Mouse (Mus musculus) midbrain, embryonic 11.5 days (tissue): ENCODE measurements at regions not wholly inside any gene's neighbourhood (a gene's known extent, or its start where the extent isn't known, plus 50 kb on each side); places are given as distances from the start of the nearest gene placed in this dataset. TPM values are rescaled to one million over a fixed set of nuclear protein-coding genes. Genes with fewer than 3 reads are reported as not detected.
A peak's percentile ranks its signal among the peaks of the same experiment; 100 is the strongest.

Experiments
- ATAC-seq: fragments of 200-750 bp; cut with Nextera tagmentation; 2 replicates; pipeline ENCODE4 v1.8.0; 2017; ENCODE audit warnings: moderate TSS enrichment, moderate library complexity; ENCODE audit not compliant: low FRiP score
- DNase-seq: peaks from one replicate; pipeline ENCODE4 v3.0.0; 2015; ENCODE audit warnings: low spot score; ENCODE audit errors: missing footprints
- H3K27ac ChIP-seq: fragments of 300-500 bp; sonication (generic); 2 replicates; pipeline ENCODE4 v1.5.1; 2014; ENCODE audit warnings: low read depth, low read length
- H3K27me3 ChIP-seq: fragments of 300-500 bp; sonication (generic); 2 replicates; pipeline ENCODE4 v1.6.1; 2014; ENCODE audit warnings: mild to moderate bottlenecking, low read length, moderate library complexity, mixed read lengths; ENCODE audit not compliant: control insufficient read depth, insufficient read depth
- H3K36me3 ChIP-seq: fragments of 300-500 bp; sonication (generic); 2 replicates; pipeline ENCODE4 v1.6.1; 2014; ENCODE audit warnings: mild to moderate bottlenecking, low read length, moderate library complexity, mixed read lengths; ENCODE audit not compliant: control insufficient read depth, insufficient read depth
- H3K4me1 ChIP-seq: fragments of 300-500 bp; sonication (generic); 2 replicates; pipeline ENCODE4 v1.6.1; 2014; ENCODE audit warnings: low read length; ENCODE audit not compliant: control insufficient read depth, insufficient read depth
- H3K4me2 ChIP-seq: fragments of 300-500 bp; sonication (generic); 2 replicates; pipeline ENCODE4 v1.6.1; 2014; ENCODE audit warnings: mild to moderate bottlenecking, moderate library complexity
- H3K4me3 ChIP-seq: fragments of 300-500 bp; sonication (generic); 2 replicates; pipeline ENCODE4 v1.5.1; 2014; ENCODE audit warnings: low read depth, low read length
- H3K9ac ChIP-seq: fragments of 300-500 bp; sonication (generic); 2 replicates; pipeline ENCODE4 v1.6.1; 2014; ENCODE audit warnings: low read length
- H3K9me3 ChIP-seq: fragments of 300-500 bp; sonication (generic); 2 replicates; pipeline ENCODE4 v1.6.1; 2016; ENCODE audit warnings: low read length; ENCODE audit not compliant: control insufficient read depth
- WGBS: fragments of 180-500 bp; shearing (Covaris S2); extraction: QIAGEN DNeasy Blood & Tissue Kit; methylation state at CpG from one replicate; pipeline ENCODE4 v1.1.7; 2014; 5-methylcytosine and 5-hydroxymethylcytosine counted together
- microRNA-seq: library from miRNA; unstranded; fragments of <30 nt; microRNA quantifications from one replicate; pipeline ENCODE4, GENCODE M21; 2017

DNA sequence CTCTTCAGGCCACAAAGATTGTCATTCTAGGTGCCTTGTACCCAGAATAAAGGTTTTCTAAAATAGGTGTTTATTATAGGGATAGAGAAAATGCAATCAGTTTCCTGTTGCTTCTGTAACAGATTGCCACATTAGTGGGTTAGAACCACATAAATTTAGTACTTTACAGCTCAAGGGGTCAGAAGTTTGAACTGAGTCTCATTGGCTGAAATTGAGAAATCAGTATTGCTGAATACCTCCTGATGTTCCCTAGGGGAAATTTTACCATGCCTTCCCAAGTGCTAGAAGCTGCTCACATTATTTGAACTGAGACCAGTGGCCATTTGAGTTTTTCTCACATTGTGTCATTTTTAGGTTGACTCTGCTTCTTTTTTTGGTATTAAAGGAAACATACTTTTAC lies 160.2 kb downstream of the Calcrl start:
- Histone ChIP-seq H3K9me3 (no peaks in the 10 kb centered on the region), H3K27ac (no peak overlapping the region), H3K4me3 (no peak overlapping the region), H3K4me2 (no peak overlapping the region), H3K9ac (no peak overlapping the region), H3K4me1 (no peaks in the 10 kb centered on the region), H3K27me3 (no peaks in the 10 kb centered on the region), H3K36me3 (no peaks in the 10 kb centered on the region)
- DNase-seq = no peak
- no peak for ATAC-seq

- H3K27ac ChIP-seq = no peak overlapping the region
- no peak overlapping the region for H3K4me3 ChIP-seq
- ATAC-seq (peak; percentile 40; the same call in 1 of the 2 replicates), DNase-seq (no peak)
- H3K9ac ChIP-seq = no peak overlapping the region
- no peaks in the 10 kb centered on the region for H3K36me3 ChIP-seq
- no peak overlapping the region for H3K4me2 ChIP-seq
- no peaks in the 10 kb centered on the region for H3K27me3 ChIP-seq
- H3K9me3 ChIP-seq = no peaks in the 10 kb centered on the region
- WGBS = 69% methylated on average over 4 of the region's 4 CpGs
- H3K4me1 ChIP-seq = no peaks in the 10 kb centered on the region
These were observed 159.1 kb downstream of the Calcrl start for GRCm38 (mm10) chr2:84266158-84266557.

DNA sequence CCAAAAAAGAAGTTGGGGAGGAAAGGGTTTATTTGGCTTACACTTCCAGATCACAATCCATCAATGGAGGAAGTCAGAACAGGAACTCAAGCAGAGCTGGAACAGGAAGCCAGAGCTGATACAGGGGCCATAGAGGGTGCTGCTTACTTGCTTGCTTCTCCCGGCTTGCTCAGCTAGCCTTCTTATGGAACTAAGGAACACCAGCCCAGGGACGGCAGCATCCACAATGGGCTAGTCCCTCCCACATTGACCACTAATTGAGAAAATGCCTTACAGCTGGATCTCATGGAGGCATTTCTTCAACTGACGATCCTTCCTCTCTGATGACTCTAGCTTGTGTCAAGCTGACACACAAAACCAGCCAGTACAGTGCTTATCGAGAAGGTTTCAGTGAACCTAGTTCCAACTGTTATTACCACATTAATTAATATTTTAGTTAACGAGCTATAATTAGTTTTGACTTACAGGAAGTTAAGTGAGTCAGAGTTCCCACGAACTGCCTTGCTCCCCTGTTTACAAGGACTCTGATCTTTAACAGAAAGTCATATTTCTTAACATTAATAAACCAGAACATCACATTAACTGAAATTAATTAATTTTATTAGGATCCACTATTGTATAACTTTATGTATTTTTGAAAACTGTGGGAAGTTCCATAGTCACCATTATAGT lies 158.2 kb downstream of the Calcrl start:
- Histone ChIP-seq H3K4me1 (no peaks in the 10 kb centered on the region), H3K27ac (no peak overlapping the region), H3K9me3 (no peaks in the 10 kb centered on the region), H3K4me2 (no peak overlapping the region), H3K36me3 (no peaks in the 10 kb centered on the region), H3K27me3 (no peaks in the 10 kb centered on the region), H3K4me3 (no peak overlapping the region), H3K9ac (no peak overlapping the region)
- ATAC-seq = no peak
- DNase-seq = no peak
- 67% methylated on average over 6 of the region's 6 CpGs for WGBS

DNA sequence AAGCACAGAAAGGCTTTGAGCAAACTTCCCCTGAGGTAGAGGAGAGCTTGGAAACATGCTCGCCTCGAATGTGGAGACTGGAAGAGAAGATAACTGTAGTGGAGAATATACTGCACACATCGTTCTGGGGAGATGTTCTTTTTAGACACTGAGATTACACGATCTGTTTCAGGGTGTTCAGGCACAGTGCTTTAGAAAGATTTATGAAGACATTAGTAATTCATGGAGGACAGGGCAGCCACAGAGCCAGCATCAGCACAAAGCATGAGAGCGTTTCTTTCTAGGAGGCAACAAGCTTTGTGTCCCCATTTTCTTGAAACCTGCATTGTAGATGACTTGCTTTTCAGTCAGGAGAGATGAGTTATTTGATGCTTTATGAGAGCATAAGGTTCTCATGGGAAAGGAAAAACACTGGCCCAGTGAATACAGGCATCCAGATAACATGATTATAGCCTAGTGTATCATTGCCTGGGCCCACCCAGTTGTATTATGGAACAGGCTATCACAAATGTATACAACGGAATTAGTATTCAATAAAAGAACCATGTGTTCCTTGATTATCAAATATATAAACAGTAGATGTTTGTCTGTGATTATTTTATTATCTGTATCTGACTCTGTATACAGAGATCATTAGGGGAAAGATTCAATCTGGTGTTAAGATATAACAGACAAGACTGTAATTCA lies 151.0 kb downstream of the Calcrl start:
- Histone ChIP-seq H3K4me1 (no peaks in the 10 kb centered on the region), H3K9ac (no peak overlapping the region), H3K27ac (no peak overlapping the region), H3K9me3 (no peaks in the 10 kb centered on the region), H3K36me3 (no peaks in the 10 kb centered on the region), H3K27me3 (no peaks in the 10 kb centered on the region), H3K4me3 (no peak overlapping the region), H3K4me2 (no peak overlapping the region)
- WGBS = 84% methylated on average over 6 of the region's 6 CpGs
- no peak for ATAC-seq
- no peak for DNase-seq

DNA sequence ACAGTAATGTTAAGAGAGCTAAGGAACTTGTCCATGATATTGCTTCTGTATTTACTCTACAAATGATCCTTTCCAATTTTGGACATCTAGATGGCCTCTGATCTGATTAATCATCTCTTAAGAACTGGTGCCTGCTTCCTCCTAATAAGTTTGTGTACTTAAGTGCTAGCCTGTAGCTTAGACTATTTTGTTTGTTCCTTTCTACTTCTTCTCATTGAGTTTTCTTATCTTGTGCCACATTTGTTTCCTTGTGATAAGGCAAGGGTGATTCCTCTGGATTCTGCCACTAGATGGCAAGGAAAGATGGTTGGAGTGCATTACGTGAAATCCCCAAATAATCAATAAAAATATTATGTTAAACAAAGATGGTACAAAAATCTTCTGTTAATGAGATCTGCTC lies 148.0 kb downstream of the Calcrl start:
- no peak for DNase-seq
- Histone ChIP-seq H3K36me3 (no peaks in the 10 kb centered on the region), H3K9me3 (no peaks in the 10 kb centered on the region), H3K27me3 (no peaks in the 10 kb centered on the region), H3K4me1 (no peaks in the 10 kb centered on the region), H3K9ac (no peak overlapping the region), H3K4me3 (no peak overlapping the region), H3K4me2 (no peak overlapping the region), H3K27ac (no peak overlapping the region)
- ATAC-seq = no peak
- 91% methylated on average over 1 of the region's 1 CpGs for WGBS

Small RNAs in the stretch of these regions (microRNA-seq; reads per million reads assigned to microRNA genes)
- not detected for gene Gm25972
